Mouse (Mus musculus) MEL-GATA-1-ER (cell line): Measurements from ENCODE around the gene Sumf1.
A peak's percentile ranks its signal among the peaks of the same experiment; 100 is the strongest.

Experiments
- DNase-seq: peaks from one replicate; pipeline ENCODE4 v3.0.0-alpha.2; 2012; ENCODE audit warnings: low read depth; ENCODE audit errors: extremely low read depth

Gene Sumf1

GRCm38 (mm10) chr6:108184847-108185684, at the start of gene Sumf1:
Sumf1 (minus strand) TSS chr6:108185582.
- DNase-seq = peak; percentile 72

- DNase-seq = no peak
These were observed 49.2 kb upstream of the Sumf1 start for GRCm38 (mm10) chr6:108234536-108234935.

GRCm38 (mm10) chr6:108233070-108233469, 47.7 kb upstream of the Sumf1 start:
- DNase-seq = no peak

- no peak for DNase-seq
These were observed 46.7 kb upstream of the Sumf1 start for GRCm38 (mm10) chr6:108231892-108232710.

GRCm38 (mm10) chr6:108230608-108231007, 45.2 kb upstream of the Sumf1 start:
- no peak for DNase-seq

- no peak for DNase-seq
These were observed 43.2 kb upstream of the Sumf1 start for GRCm38 (mm10) chr6:108228601-108229000.

- no peak for DNase-seq
These were observed 42.7 kb upstream of the Sumf1 start for GRCm38 (mm10) chr6:108228048-108228447.

- no peak for DNase-seq
These were observed 42.1 kb upstream of the Sumf1 start for GRCm38 (mm10) chr6:108227461-108227860.

- no peak for DNase-seq
These were observed 40.8 kb upstream of the Sumf1 start for GRCm38 (mm10) chr6:108226230-108226629.

- DNase-seq = no peak
These were observed 39.6 kb upstream of the Sumf1 start for GRCm38 (mm10) chr6:108225027-108225426.

- DNase-seq = no peak
These were observed 39.0 kb upstream of the Sumf1 start for GRCm38 (mm10) chr6:108224361-108224760.

GRCm38 (mm10) chr6:108222875-108223274, 37.5 kb upstream of the Sumf1 start:
- no peak for DNase-seq

GRCm38 (mm10) chr6:108222435-108222834, 37.1 kb upstream of the Sumf1 start:
- no peak for DNase-seq

GRCm38 (mm10) chr6:108217987-108218386, 32.6 kb upstream of the Sumf1 start:
- no peak for DNase-seq

- DNase-seq = no peak
These were observed 31.4 kb upstream of the Sumf1 start for GRCm38 (mm10) chr6:108216832-108217231.

- DNase-seq = no peak
These were observed 30.7 kb upstream of the Sumf1 start for GRCm38 (mm10) chr6:108216091-108216490.

GRCm38 (mm10) chr6:108214294-108214925, 29.0 kb upstream of the Sumf1 start:
- peak; percentile 40 for DNase-seq

- no peak for DNase-seq
These were observed 28.3 kb upstream of the Sumf1 start for GRCm38 (mm10) chr6:108213481-108214293.

- DNase-seq = peak; percentile 95
These were observed 27.5 kb upstream of the Sumf1 start, which contains the start of gene Itpr1 for GRCm38 (mm10) chr6:108212881-108213295. Itpr1 (plus strand) TSS chr6:108213096.

- DNase-seq = peak; percentile 15
These were observed 26.8 kb upstream of the Sumf1 start for GRCm38 (mm10) chr6:108211896-108212880.
